Mouse (Mus musculus) heart, postnatal 0 days (tissue): ENCODE data around the gene Adamtsl1. TPM values are rescaled to one million over a fixed set of nuclear protein-coding genes. Genes with fewer than 3 reads are reported as not detected.

Source experiments
- ATAC-seq: fragments of 200-750 bp; cut with Nextera tagmentation; 2 replicates; pipeline ENCODE4 v1.8.0; 2017; ENCODE audit warnings: low read depth, moderate number of reproducible peaks, moderate library complexity; ENCODE audit not compliant: insufficient read depth
- DNase-seq: peaks from one replicate; pipeline ENCODE4 v3.0.0-alpha.2; 2016; ENCODE audit warnings: low spot score
- H3K27ac ChIP-seq: fragments of 300-500 bp; sonication (generic); 2 replicates; pipeline ENCODE4 v1.5.1; 2014; ENCODE audit warnings: low read depth, mild to moderate bottlenecking
- H3K27me3 ChIP-seq: fragments of 300-500 bp; sonication (generic); 2 replicates; pipeline ENCODE4 v1.6.1; 2014; ENCODE audit warnings: low read length, mixed read lengths; ENCODE audit not compliant: control insufficient read depth, insufficient read depth
- H3K36me3 ChIP-seq: fragments of 300-500 bp; sonication (generic); replicated peaks from 2 replicates; pipeline ENCODE4 v1.6.1; 2014; ENCODE audit warnings: low read length, mixed read lengths; ENCODE audit not compliant: control insufficient read depth, insufficient read depth
- H3K4me1 ChIP-seq: fragments of 300-500 bp; sonication (generic); 2 replicates; pipeline ENCODE4 v1.6.1; 2014; ENCODE audit warnings: antibody characterized with exemption; ENCODE audit not compliant: control insufficient read depth, insufficient read depth
- H3K4me2 ChIP-seq: fragments of 300-500 bp; sonication (generic); 2 replicates; pipeline ENCODE4 v1.6.1; 2014; ENCODE audit warnings: low read depth, mild to moderate bottlenecking, low read length, moderate library complexity
- H3K4me3 ChIP-seq: fragments of 300-500 bp; sonication (generic); 2 replicates; pipeline ENCODE4 v1.5.1; 2014; ENCODE audit warnings: low read depth, low read length
- H3K9ac ChIP-seq: fragments of 300-500 bp; sonication (generic); replicated peaks from 2 replicates; pipeline ENCODE4 v1.6.1; 2014; ENCODE audit warnings: low read depth, low read length, mixed read lengths
- H3K9me3 ChIP-seq: fragments of 300-500 bp; sonication (generic); replicated peaks from 2 replicates; pipeline ENCODE4 v1.6.1; 2016; ENCODE audit warnings: low read length; ENCODE audit not compliant: control insufficient read depth
- CTCF ChIP-seq: IDR thresholded peaks from 2 replicates; pipeline ENCODE4 v1.5.1; 2016; ENCODE audit warnings: antibody characterized with exemption, control low read depth, low read depth
- EP300 ChIP-seq: IDR thresholded peaks from 2 replicates; pipeline ENCODE4 v1.6.1; 2016; ENCODE audit warnings: antibody characterized with exemption, low read depth
- WGBS: fragments of 180-500 bp; shearing (Covaris S2); extraction: QIAGEN DNeasy Blood & Tissue Kit; methylation state at CpG from one replicate; pipeline ENCODE4 v1.1.7; 2014; 5-methylcytosine and 5-hydroxymethylcytosine counted together
- polyA plus RNA-seq: library from polyadenylated mRNA; unstranded; fragments of >200 nt; fragmentation: Nextera tagmentation; extraction: Ambion mirVana; gene quantifications from 2 replicates; pipeline ENCODE4 v1.2.1, GENCODE M21; 2015
- total RNA-seq: library from RNA; depleted of rRNA; stranded (reverse); fragments of >200 nt; gene quantifications from 2 replicates; pipeline ENCODE4 v1.2.3, GENCODE M21; 2014; ENCODE audit warnings: low replicate concordance

The Adamtsl1 gene
- total and polyA plus RNA-seq, 2 experiments from 2014 or later, result 3.9 to 6.0 TPM

DNA sequence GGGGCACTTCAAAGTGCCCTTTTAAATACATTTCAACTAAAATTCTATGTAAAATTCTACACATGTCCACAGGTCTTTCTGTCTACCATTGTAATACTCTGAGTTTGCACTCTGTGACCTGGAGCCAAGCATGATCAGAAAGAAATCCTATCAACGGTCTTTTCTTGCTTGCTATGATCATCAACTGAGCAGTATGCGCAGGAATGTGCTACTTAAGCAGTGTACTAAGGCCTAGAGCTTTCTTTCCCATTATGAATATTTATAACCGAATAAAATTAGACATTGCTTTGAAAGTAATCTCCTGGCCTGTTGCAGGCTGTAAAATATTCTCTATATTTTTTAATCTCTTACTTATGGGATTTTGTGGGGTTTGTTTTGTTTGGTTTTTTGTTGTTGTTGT, 248.7 kb downstream of the Adamtsl1 start:
- H3K4me2 ChIP-seq, result no peak overlapping the region
- no peak overlapping the region for H3K9ac ChIP-seq
- ATAC-seq (no peak), DNase-seq (no peak)
- no peaks in the 10 kb centered on the region for H3K36me3 ChIP-seq
- no peak overlapping the region for H3K27ac ChIP-seq
- H3K9me3 ChIP-seq, result no peaks in the 10 kb centered on the region
- no peak overlapping the region for H3K4me3 ChIP-seq
- no peak for TF ChIP-seq EP300
- TF ChIP-seq CTCF, result no peak
- H3K27me3 ChIP-seq, result no peaks in the 10 kb centered on the region
- peaks cover 8% of the 10 kb centered on the region for H3K4me1 ChIP-seq
- WGBS, result 81% methylated on average over 3 of the region's 3 CpGs

DNA sequence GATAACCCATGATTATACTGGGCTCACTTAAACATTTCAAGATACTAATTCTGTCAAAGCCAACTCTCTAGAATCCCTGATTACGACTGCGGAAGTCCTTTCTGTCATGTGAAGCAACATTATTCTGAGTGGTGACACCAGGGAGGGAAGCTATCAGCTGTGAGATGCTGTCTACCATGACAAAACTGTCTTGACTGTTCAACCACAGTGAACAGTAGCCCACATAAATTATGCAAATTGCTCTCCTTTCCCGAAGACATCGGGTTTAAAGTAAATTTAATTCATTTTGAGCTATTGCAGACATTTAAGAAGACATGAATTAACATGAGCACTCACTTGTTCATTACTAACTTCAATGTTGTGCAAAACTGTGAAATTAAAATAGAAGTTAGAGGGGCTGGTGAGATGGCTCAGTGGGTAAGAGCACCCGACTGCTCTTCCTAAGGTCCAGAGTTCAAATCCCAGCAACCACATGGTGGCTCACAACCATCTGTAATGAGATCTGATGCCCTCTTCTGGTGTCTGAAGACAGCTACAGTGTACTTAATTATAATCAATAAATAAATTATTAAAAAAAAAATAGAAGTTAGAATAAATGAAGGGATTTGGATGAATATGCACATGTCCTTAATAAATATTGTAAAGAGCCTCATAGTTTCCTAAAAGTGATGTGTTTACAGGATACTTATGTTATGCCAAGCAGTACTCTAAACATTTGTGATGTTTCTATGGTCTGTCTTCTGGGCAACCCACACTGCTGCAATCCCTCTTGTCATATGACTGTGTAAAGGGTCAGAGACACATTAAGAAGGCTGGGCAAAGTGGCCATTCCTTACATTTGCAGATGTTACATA, 249.4 kb downstream of the Adamtsl1 start:
- Histone ChIP-seq H3K36me3 (no peaks in the 10 kb centered on the region), H3K4me2 (no peak overlapping the region; the same call in 1 of the 2 replicates), H3K4me1 (peaks cover 8% of the 10 kb centered on the region), H3K27me3 (no peaks in the 10 kb centered on the region), H3K4me3 (no peak overlapping the region), H3K9me3 (no peaks in the 10 kb centered on the region), H3K9ac (no peak overlapping the region), H3K27ac (no peak overlapping the region)
- ATAC-seq (no peak), DNase-seq (no peak)
- TF ChIP-seq EP300 (no peak), CTCF (no peak)
- 81% methylated on average over 5 of the region's 5 CpGs for WGBS

DNA sequence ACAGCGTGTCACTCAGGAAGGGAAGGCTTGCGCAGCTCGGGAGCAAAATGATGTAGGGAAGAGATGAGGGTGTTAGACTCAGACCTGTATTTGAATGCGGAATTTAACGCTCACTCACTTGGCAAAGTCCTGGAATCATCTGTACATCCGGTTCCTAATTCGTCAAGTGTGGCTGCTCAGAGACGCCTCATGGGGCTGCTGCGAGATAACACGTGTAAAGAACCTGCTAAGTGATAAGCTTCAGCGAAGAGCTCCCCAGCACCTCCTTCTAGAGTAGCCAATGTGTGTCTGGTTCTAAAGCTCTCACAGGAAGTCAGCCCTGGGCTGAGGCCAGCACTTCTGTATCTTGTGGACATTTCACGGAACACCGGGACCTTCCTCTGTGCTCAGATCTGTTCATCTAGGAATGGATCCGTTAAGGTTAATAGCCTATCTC, 250.1 kb downstream of the Adamtsl1 start:
- H3K4me2 ChIP-seq, result no peak overlapping the region; the same call in 1 of the 2 replicates
- WGBS, result 28% methylated on average over 14 of the region's 14 CpGs
- H3K36me3 ChIP-seq, result no peaks in the 10 kb centered on the region
- peaks cover 8% of the 10 kb centered on the region for H3K4me1 ChIP-seq
- H3K27me3 ChIP-seq, result no peaks in the 10 kb centered on the region
- no peaks in the 10 kb centered on the region for H3K9me3 ChIP-seq
- TF ChIP-seq EP300, result no peak
- TF ChIP-seq CTCF, result no peak
- ATAC-seq (0 out of 2 replicates have a peak, but pooled peaks have one; percentile 24), DNase-seq (no peak)
- no peak overlapping the region for H3K9ac ChIP-seq
- H3K27ac ChIP-seq, result no peak overlapping the region
- H3K4me3 ChIP-seq, result no peak overlapping the region

GRCm38 (mm10) chr4:85764476-85764875, 250.5 kb downstream of the Adamtsl1 start:
- DNase-seq (no peak), ATAC-seq (no peak)
- Histone ChIP-seq H3K4me1 (peaks cover 8% of the 10 kb centered on the region), H3K9me3 (no peaks in the 10 kb centered on the region), H3K27ac (no peak overlapping the region), H3K4me2 (no peak overlapping the region), H3K9ac (no peak overlapping the region), H3K4me3 (no peak overlapping the region), H3K36me3 (no peaks in the 10 kb centered on the region), H3K27me3 (no peaks in the 10 kb centered on the region)
- TF ChIP-seq EP300, result no peak
- TF ChIP-seq CTCF, result no peak
- 47% methylated on average over 3 of the region's 3 CpGs for WGBS

DNA sequence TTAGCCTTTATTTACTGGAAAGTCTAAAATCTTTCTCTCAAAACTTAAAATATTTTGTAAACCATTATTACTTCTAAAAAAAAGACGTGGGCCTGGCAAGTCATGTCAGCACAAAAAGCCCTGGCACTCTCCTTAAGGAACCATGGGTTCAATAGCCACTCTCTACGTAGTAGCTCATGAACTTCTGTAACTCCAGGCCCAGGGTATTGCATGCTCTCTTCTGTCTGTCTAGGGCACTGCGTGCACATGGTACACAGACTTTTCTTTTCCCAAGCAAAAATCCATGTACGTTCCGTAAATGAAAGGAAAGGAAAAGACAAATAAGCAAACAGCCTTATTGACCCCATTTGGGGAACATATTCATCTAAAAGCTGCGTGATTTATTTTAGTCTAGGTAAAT, 253.7 kb downstream of the Adamtsl1 start:
- Histone ChIP-seq H3K4me2 (no peak overlapping the region), H3K9me3 (no peaks in the 10 kb centered on the region), H3K9ac (no peak overlapping the region), H3K4me1 (peaks cover 8% of the 10 kb centered on the region), H3K36me3 (no peaks in the 10 kb centered on the region), H3K27ac (no peak overlapping the region), H3K4me3 (no peak overlapping the region), H3K27me3 (no peaks in the 10 kb centered on the region)
- ATAC-seq (no peak), DNase-seq (no peak)
- WGBS, result 82% methylated on average over 6 of the region's 6 CpGs
- TF ChIP-seq CTCF (no peak), EP300 (no peak)

DNA sequence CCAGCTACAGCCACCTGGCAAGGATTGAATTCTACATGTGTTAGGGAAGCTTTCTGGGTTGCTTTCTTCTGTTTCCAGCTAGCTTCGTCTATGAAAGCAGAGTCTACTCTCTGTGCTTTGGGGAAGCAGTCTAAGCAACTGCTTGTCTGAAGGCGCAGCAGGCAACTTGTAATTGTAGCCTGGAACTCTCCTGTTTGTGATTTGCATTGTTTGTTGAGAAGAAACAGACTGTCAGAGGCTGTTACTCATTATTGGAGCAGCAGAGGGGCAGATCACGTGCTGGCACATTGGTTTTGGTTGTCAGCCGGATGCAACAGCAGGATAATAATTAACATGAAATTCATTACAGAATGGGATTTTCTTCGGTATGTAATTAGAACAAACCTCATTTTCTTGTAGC, 254.1 kb downstream of the Adamtsl1 start:
- Histone ChIP-seq H3K36me3 (no peaks in the 10 kb centered on the region), H3K27ac (no peak overlapping the region), H3K9me3 (no peaks in the 10 kb centered on the region), H3K4me2 (no peak overlapping the region), H3K9ac (no peak overlapping the region), H3K4me3 (no peak overlapping the region), H3K4me1 (peaks cover 8% of the 10 kb centered on the region), H3K27me3 (no peaks in the 10 kb centered on the region)
- TF ChIP-seq EP300 (no peak), CTCF (no peak)
- ATAC-seq, result no peak
- WGBS, result 66% methylated on average over 5 of the region's 5 CpGs
- DNase-seq, result no peak
